Mouse (Mus musculus) embryonic facial prominence, embryonic 14.5 days (tissue): Measurements from ENCODE around the gene Ptprb. TPM values are rescaled to one million over a fixed set of nuclear protein-coding genes. Genes with fewer than 3 reads are reported as not detected.

Experiments used
- ATAC-seq: fragments of 200-750 bp; cut with Nextera tagmentation; 2 replicates; pipeline ENCODE4 v1.8.0; 2017; ENCODE audit warnings: low read depth, moderate number of reproducible peaks, moderate TSS enrichment
- DNase-seq: peaks from one replicate; pipeline ENCODE4 v3.0.0-alpha.2; 2015; ENCODE audit warnings: low spot score
- H3K27ac ChIP-seq: fragments of 300-500 bp; sonication (generic); replicated peaks from 2 replicates; pipeline ENCODE4 v1.5.1; 2014; ENCODE audit warnings: low read depth, mild to moderate bottlenecking, low read length, moderate library complexity
- H3K27me3 ChIP-seq: fragments of 300-500 bp; sonication (generic); replicated peaks from 2 replicates; pipeline ENCODE4 v1.6.1; 2014; ENCODE audit warnings: low read length; ENCODE audit not compliant: control insufficient read depth, insufficient read depth
- H3K36me3 ChIP-seq: fragments of 300-500 bp; sonication (generic); 2 replicates; pipeline ENCODE4 v1.6.1; 2014; ENCODE audit warnings: low read length, mixed read lengths; ENCODE audit not compliant: control insufficient read depth, insufficient read depth
- H3K4me1 ChIP-seq: fragments of 300-500 bp; sonication (generic); 2 replicates; pipeline ENCODE4 v1.6.1; 2014; ENCODE audit warnings: antibody characterized with exemption, low read length; ENCODE audit not compliant: control insufficient read depth, insufficient read depth
- H3K4me2 ChIP-seq: fragments of 300-500 bp; sonication (generic); 2 replicates; pipeline ENCODE4 v1.6.1; 2014; ENCODE audit warnings: low read depth, mild to moderate bottlenecking, low read length, moderate library complexity, mixed read lengths
- H3K4me3 ChIP-seq: fragments of 300-500 bp; sonication (generic); 2 replicates; pipeline ENCODE4 v1.5.1; 2014; ENCODE audit warnings: low read depth, mild to moderate bottlenecking, low read length
- H3K9ac ChIP-seq: fragments of 300-500 bp; sonication (generic); 2 replicates; pipeline ENCODE4 v1.6.1; 2014; ENCODE audit warnings: low read depth, mild to moderate bottlenecking, low read length, moderate library complexity, mixed read lengths
- H3K9me3 ChIP-seq: fragments of 300-500 bp; sonication (generic); 2 replicates; pipeline ENCODE4 v1.6.1; 2016; ENCODE audit warnings: low read length; ENCODE audit not compliant: control insufficient read depth
- WGBS: fragments of 180-500 bp; shearing (Covaris S2); extraction: QIAGEN DNeasy Blood & Tissue Kit; methylation state at CpG from one replicate; pipeline ENCODE4 v1.1.7; 2014; 5-methylcytosine and 5-hydroxymethylcytosine counted together
- polyA plus RNA-seq: library from polyadenylated mRNA; unstranded; fragments of >200 nt; fragmentation: Nextera tagmentation; extraction: Ambion mirVana; gene quantifications from 2 replicates; pipeline ENCODE4 v1.2.1, GENCODE M21; 2014

Ptprb gene
- polyA plus RNA-seq, 1 experiment from 2014 or later = 3.8 TPM

DNA sequence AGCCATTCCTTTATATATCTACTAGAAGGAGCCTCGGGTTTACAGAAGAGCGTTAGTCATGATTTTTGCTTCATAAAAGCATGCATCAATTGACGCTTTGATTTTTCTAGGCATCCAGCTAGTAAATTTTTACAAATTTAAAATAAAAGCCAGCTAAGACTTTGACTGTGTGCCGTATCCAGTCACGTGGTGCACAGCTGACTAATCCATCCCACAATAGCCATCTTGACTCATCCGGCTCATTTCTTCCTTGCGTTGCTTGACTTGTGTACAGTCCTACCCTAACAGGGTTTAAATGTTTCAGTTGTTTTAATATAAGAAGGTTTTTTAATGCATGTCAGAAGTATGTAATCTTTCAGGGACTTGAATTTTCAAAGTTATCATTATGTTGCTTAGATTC is 60.0 kb downstream of the Ptprb start:
- H3K4me3 ChIP-seq = no peak overlapping the region
- H3K4me1 ChIP-seq = peaks cover 7% of the 10 kb centered on the region; the same call in 1 of the 2 replicates
- H3K9me3 ChIP-seq = no peaks in the 10 kb centered on the region
- 82% methylated on average over 7 of the region's 7 CpGs for WGBS
- ATAC-seq (no peak), DNase-seq (no peak)
- H3K36me3 ChIP-seq = no peaks in the 10 kb centered on the region
- no peak overlapping the region for H3K4me2 ChIP-seq
- no peaks in the 10 kb centered on the region for H3K27me3 ChIP-seq
- H3K9ac ChIP-seq = no peak overlapping the region
- no peak overlapping the region for H3K27ac ChIP-seq

DNA sequence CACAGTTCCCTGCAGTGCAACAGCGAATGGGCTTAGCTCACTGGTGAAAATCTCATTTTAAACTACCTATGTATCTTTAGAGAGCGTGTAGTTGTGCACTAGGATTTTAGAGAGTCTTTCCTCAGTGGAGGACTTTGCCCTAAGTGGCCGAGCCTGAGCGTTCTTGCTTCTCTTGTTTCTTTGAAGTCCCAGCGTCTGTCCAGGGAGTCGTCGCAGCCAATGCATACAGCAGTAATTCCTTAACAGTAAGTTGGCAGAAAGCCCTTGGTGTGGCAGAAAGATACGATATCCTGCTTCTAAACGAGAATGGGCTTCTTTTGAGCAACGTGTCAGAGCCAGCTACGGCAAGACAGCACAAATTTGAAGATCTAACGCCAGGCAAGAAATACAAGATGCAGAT is 65.9 kb downstream of the Ptprb start:
- WGBS = 73% methylated on average over 12 of the region's 12 CpGs
- Histone ChIP-seq H3K4me1 (no peaks in the 10 kb centered on the region), H3K4me3 (no peak overlapping the region), H3K4me2 (no peak overlapping the region), H3K27me3 (no peaks in the 10 kb centered on the region), H3K9ac (no peak overlapping the region), H3K9me3 (no peaks in the 10 kb centered on the region), H3K36me3 (no peaks in the 10 kb centered on the region), H3K27ac (no peak overlapping the region)
- ATAC-seq (no peak), DNase-seq (peak; percentile 53)

DNA sequence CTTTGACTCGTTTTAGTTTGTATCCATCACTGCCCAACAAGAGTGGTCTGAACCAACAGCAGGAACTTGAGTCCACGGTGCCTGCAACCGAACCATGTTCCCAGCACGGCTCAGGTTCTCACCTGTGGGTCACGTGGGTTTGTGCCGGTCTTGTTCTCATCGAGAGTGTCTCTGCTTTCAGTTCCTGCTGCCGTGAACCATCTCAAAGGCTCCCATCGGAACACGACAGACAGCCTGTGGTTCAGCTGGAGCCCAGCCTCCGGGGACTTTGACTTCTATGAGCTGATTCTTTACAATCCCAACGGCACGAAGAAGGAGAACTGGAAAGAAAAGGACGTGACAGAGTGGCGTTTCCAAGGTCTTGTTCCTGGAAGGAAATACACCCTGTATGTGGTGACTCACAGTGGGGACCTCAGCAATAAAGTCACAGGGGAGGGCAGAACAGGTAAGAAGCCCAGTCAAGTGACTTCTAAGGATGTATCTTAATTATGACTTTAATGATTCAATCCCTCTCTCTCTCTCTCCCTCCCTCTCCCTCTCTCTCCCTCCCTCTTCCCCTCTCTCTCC is 71.4 kb downstream of the Ptprb start:
- no peaks in the 10 kb centered on the region for H3K36me3 ChIP-seq
- H3K4me2 ChIP-seq = no peak overlapping the region
- H3K4me3 ChIP-seq = no peak overlapping the region
- H3K9me3 ChIP-seq = no peaks in the 10 kb centered on the region
- no peak overlapping the region for H3K27ac ChIP-seq
- no peak overlapping the region for H3K9ac ChIP-seq
- 80% methylated on average over 15 of the region's 15 CpGs for whole genome bisulfite sequencing
- H3K4me1 ChIP-seq = no peaks in the 10 kb centered on the region
- no peaks in the 10 kb centered on the region for H3K27me3 ChIP-seq
- ATAC-seq (no peak), DNase-seq (no peak)

DNA sequence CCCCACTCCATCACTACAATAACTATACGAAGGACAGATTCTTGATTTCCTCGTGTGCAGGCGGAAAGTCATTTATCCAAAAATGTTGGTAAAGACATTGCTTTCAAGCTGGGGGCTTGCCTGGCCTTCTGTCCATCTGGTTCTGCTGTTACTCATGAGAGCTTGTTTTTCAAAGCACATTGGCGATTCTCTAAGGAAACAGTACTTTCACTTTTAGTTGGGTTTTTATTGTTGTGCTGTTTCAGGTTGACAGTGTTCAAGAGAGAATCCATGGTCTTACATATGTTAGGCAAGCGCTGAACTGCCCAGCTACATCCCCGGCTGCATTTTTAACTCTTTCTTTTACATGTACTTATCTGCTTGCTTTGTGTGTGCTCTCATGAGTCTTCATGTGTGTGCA is 73.7 kb downstream of the Ptprb start:
- ATAC-seq (no peak), DNase-seq (no peak)
- no peaks in the 10 kb centered on the region for H3K4me1 ChIP-seq
- no peaks in the 10 kb centered on the region for H3K27me3 ChIP-seq
- no peak overlapping the region for H3K27ac ChIP-seq
- no peak overlapping the region for H3K4me3 ChIP-seq
- 88% methylated on average over 6 of the region's 6 CpGs for WGBS
- H3K36me3 ChIP-seq = no peaks in the 10 kb centered on the region
- no peaks in the 10 kb centered on the region for H3K9me3 ChIP-seq
- no peak overlapping the region for H3K9ac ChIP-seq
- no peak overlapping the region for H3K4me2 ChIP-seq

DNA sequence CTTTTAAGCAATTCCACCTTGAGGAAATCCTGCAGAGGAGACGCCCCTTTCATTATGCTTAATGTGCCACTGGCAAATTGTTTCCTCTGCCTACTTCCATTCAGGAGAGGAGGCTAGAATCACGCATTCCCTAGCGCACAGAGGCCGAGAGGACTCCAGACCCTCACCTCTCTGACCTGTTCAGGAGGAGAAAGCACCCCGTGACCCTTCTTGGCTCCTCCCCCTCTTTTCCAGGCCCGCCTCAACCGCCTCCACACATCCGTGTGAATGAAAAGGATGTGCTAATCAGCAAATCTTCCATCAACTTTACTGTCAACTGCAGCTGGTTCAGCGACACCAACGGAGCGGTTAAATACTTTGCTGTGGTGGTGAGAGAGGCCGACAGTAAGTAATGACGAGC is 75.2 kb downstream of the Ptprb start:
- H3K4me3 ChIP-seq = no peak overlapping the region
- WGBS = 30% methylated on average over 13 of the region's 13 CpGs
- H3K9ac ChIP-seq = no peak overlapping the region
- ATAC-seq = no peak
- no peak overlapping the region for H3K27ac ChIP-seq
- H3K9me3 ChIP-seq = no peaks in the 10 kb centered on the region
- H3K36me3 ChIP-seq = no peaks in the 10 kb centered on the region
- no peak overlapping the region for H3K4me2 ChIP-seq
- no peaks in the 10 kb centered on the region for H3K27me3 ChIP-seq
- DNase-seq = no peak
- no peaks in the 10 kb centered on the region for H3K4me1 ChIP-seq

DNA sequence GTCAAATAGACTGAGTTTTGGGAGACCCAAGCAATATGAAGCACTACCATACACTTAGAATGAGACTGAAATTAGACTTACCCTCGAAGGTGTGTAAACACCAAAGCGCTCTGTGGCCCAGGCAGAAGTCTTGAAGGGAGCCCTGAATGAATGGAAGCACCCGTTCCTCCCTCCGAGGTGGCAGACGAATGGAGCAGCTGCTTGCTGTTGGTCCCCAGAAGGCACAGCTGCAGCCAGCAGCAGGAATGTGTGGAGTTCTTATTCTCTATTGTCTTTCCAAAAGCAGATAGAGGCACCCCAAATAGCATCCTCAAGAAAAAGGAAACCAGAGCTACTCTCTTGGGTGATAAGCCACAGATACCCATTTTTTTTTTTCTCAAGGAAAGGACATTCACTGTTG is 79.0 kb downstream of the Ptprb start:
- H3K9ac ChIP-seq = no peak overlapping the region
- peak; percentile 31 for DNase-seq
- H3K9me3 ChIP-seq = no peaks in the 10 kb centered on the region
- H3K36me3 ChIP-seq = no peaks in the 10 kb centered on the region
- H3K27ac ChIP-seq = no peak overlapping the region
- no peak overlapping the region for H3K4me2 ChIP-seq
- WGBS = 61% methylated on average over 5 of the region's 5 CpGs
- H3K4me1 ChIP-seq = no peaks in the 10 kb centered on the region
- H3K27me3 ChIP-seq = no peaks in the 10 kb centered on the region
- no peak for ATAC-seq
- H3K4me3 ChIP-seq = no peak overlapping the region

DNA sequence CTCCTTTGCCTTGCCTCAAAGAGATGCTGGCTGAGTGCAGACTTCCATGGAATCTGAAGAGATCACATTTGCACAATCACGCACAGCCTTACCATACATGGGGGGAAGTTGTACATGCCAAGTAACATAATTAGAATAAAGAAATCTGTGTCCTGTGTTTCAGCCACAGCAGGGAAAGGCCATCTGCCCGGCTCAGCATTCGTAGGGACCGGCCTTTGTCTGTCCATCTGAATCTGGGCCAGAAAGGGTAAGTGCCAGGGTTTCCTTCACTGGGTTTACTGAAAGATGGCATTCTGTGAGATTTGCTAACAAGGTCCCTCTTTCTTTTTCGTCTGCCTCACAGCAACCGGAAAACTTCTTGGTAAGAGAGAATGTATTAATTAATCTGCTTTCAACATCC is 86.9 kb downstream of the Ptprb start:
- 0 out of 2 replicates have a peak, but pooled peaks cover 3% of the 10 kb centered on the region for H3K4me1 ChIP-seq
- no peaks in the 10 kb centered on the region for H3K36me3 ChIP-seq
- DNase-seq (peak; percentile 17), ATAC-seq (no peak)
- H3K9me3 ChIP-seq = no peaks in the 10 kb centered on the region
- H3K9ac ChIP-seq = no peak overlapping the region
- H3K27ac ChIP-seq = no peak overlapping the region
- no peaks in the 10 kb centered on the region for H3K27me3 ChIP-seq
- H3K4me2 ChIP-seq = no peak overlapping the region
- WGBS = 73% methylated on average over 6 of the region's 6 CpGs
- H3K4me3 ChIP-seq = no peak overlapping the region

DNA sequence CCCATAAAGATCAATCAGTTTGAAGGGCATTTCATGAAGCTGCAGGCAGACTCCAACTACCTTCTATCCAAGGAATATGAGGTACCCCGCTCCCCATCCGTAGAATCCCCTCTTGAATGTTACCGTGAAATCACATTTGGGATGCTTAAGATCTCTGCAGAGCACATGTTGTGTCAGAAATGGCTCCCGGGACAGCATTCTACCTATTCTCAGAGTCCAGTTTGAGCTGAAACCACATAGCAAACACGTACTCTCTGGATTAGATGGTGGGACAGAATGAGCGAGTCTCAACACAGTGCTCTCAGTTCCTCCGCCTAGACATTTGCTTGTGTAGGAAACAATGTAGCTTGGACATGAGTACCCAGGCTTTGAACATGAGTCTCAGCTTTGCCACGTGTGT is 87.3 kb downstream of the Ptprb start:
- 68% methylated on average over 8 of the region's 8 CpGs for WGBS
- Histone ChIP-seq H3K4me2 (no peak overlapping the region), H3K27me3 (no peaks in the 10 kb centered on the region), H3K9ac (no peak overlapping the region), H3K36me3 (no peaks in the 10 kb centered on the region), H3K4me3 (no peak overlapping the region), H3K9me3 (no peaks in the 10 kb centered on the region), H3K27ac (no peak overlapping the region), H3K4me1 (0 out of 2 replicates have a peak, but pooled peaks cover 3% of the 10 kb centered on the region)
- no peak for ATAC-seq
- no peak for DNase-seq

DNA sequence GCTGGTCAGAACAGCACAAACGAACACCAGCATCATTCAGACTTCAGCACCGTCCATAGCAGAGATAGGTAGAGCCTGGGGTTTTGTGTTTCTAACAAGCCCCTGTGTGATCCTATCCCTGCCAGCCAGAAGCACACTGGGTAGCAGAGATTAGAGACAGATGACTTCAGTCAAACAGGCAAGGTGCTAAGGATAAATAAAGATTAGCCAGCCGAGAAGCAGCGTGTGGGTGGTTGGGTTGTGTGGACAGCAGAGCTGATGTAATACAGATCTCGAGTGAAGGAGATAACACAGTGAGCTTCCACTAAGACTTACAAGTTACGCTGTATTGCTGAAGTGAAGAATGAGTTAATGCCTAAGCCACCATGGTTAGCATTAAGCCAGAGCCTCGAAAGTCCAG is 89.4 kb downstream of the Ptprb start:
- Histone ChIP-seq H3K4me2 (no peak overlapping the region), H3K36me3 (no peaks in the 10 kb centered on the region), H3K9ac (no peak overlapping the region), H3K27me3 (no peaks in the 10 kb centered on the region), H3K9me3 (no peaks in the 10 kb centered on the region), H3K4me1 (0 out of 2 replicates have a peak, but pooled peaks cover 3% of the 10 kb centered on the region), H3K4me3 (no peak overlapping the region), H3K27ac (no peak overlapping the region)
- 41% methylated on average over 7 of the region's 7 CpGs for WGBS
- no peak for DNase-seq
- no peak for ATAC-seq
